Mouse (Mus musculus) left cerebral cortex, postnatal 25 days (tissue): ENCODE data around the gene Fcrl5. TPM values are rescaled to one million over a fixed set of nuclear protein-coding genes. Genes with fewer than 3 reads are reported as not detected.
"Not testable (repeated sequence)": the region's sequence is repeated elsewhere in the genome, so short reads cannot be mapped to it uniquely, and the experiment has no call there.

Experiments used
- DNase-seq, 2 experiments: peaks; one replicate each; pipeline ENCODE4 v3.0.0; 2022; ENCODE audit warnings: low spot score in 2 of 2, mixed read lengths in 1 of 2
- intact Hi-C: fragments of 180-260 bp; cut with DNase I; formaldehyde crosslinking; loops from one replicate; pipeline ENCODE4 v1.15.1; 2025
- total RNA-seq, 2 experiments: library from RNA; stranded (reverse); gene quantifications; 2 replicates each; pipeline ENCODE4 v1.2.3; 2021

Gene Fcrl5
- total RNA-seq, result not detected

GRCm38 (mm10) chr3:87435479-87435878 lies at the start of gene Fcrl5:
Gene Fcrl5 (plus strand): TSS chr3:87435773.
- DNase-seq, result no peak
- intact Hi-C loops, result no loop called here

- DNase-seq, result no peak
- intact Hi-C loops, result no loop called here
Observed at GRCm38 (mm10) chr3:87390935-87391334, 44.6 kb upstream of the Fcrl5 start.

GRCm38 (mm10) chr3:87398809-87399208 lies 36.8 kb upstream of the Fcrl5 start:
- intact Hi-C loops, result no loop called here
- no peak for DNase-seq

- no peak for DNase-seq
- intact Hi-C loops, result no loop called here
Observed at GRCm38 (mm10) chr3:87399906-87400305, 35.7 kb upstream of the Fcrl5 start.

- intact Hi-C loops, result no loop called here
- no peak for DNase-seq
Observed at GRCm38 (mm10) chr3:87401321-87401720, 34.3 kb upstream of the Fcrl5 start.

- DNase-seq, result peak in 1 of 2 experiments; percentile 8
- intact Hi-C loops, result loop anchor here (5.0 kb wide), 1 partner anchor 166 kb away; no protein-coding TSS in a partner anchor
Observed at GRCm38 (mm10) chr3:87408171-87408570, 27.4 kb upstream of the Fcrl5 start.

GRCm38 (mm10) chr3:87409196-87409935 lies 26.2 kb upstream of the Fcrl5 start:
- intact Hi-C loops, result loop anchor here (5.0 kb wide), 1 partner anchor 167 kb away; no protein-coding TSS in a partner anchor
- no peak for DNase-seq

- no peak for DNase-seq
- intact Hi-C loops, result loop anchor here (1.0 to 5.0 kb wide), 2 partner anchors 89 to 152 kb away; no protein-coding TSS in a partner anchor
Observed at GRCm38 (mm10) chr3:87410605-87411004, 25.0 kb upstream of the Fcrl5 start.

GRCm38 (mm10) chr3:87411150-87411549 lies 24.4 kb upstream of the Fcrl5 start:
- intact Hi-C loops, result loop anchor here (1.0 to 5.0 kb wide), 2 partner anchors 88 to 151 kb away; no protein-coding TSS in a partner anchor
- DNase-seq, result peak in 1 of 2 experiments; percentile 3

GRCm38 (mm10) chr3:87420645-87421044 lies 14.9 kb upstream of the Fcrl5 start:
- intact Hi-C loops, result no loop called here
- DNase-seq, result no peak

- DNase-seq, result no peak
- intact Hi-C loops, result no loop called here
Observed at GRCm38 (mm10) chr3:87422386-87422910, 13.1 kb upstream of the Fcrl5 start.

GRCm38 (mm10) chr3:87440586-87440985 lies 5.0 kb downstream of the Fcrl5 start:
- intact Hi-C loops, result no loop called here
- DNase-seq, result peak in 1 of 2 experiments; percentile 77

- intact Hi-C loops, result no loop called here
- DNase-seq, result no peak
Observed at GRCm38 (mm10) chr3:87443968-87444367, 8.4 kb downstream of the Fcrl5 start.

- intact Hi-C loops, result no loop called here
- no peak for DNase-seq
Observed at GRCm38 (mm10) chr3:87465454-87465853, 29.9 kb downstream of the Fcrl5 start.

- intact Hi-C loops, result no loop called here
- DNase-seq, result no peak
Observed at GRCm38 (mm10) chr3:87467011-87467410, 31.4 kb downstream of the Fcrl5 start.

- intact Hi-C loops, result no loop called here
- DNase-seq, result no peak
Observed at GRCm38 (mm10) chr3:87467416-87467815, 31.8 kb downstream of the Fcrl5 start.

- DNase-seq, intact Hi-C loops: not testable (repeated sequence)
Observed at GRCm38 (mm10) chr3:87477948-87478347, 42.4 kb downstream of the Fcrl5 start.

GRCm38 (mm10) chr3:87478596-87478995 lies 43.0 kb downstream of the Fcrl5 start:
- intact Hi-C loops, result not testable (repeated sequence)

GRCm38 (mm10) chr3:87479230-87479629 lies 43.7 kb downstream of the Fcrl5 start:
- DNase-seq, intact Hi-C loops: not testable (repeated sequence)

More at GRCm38 (mm10) chr3:87478596-87478995, 43.0 kb downstream of the Fcrl5 start:
- not testable (repeated sequence) for DNase-seq

- intact Hi-C loops, result no loop called here
- no peak for DNase-seq
Observed at GRCm38 (mm10) chr3:87487392-87487791, 51.8 kb downstream of the Fcrl5 start.

GRCm38 (mm10) chr3:87487911-87488310 lies 52.3 kb downstream of the Fcrl5 start:
- intact Hi-C loops, result no loop called here
- DNase-seq, result no peak
